Mouse (Mus musculus) kidney, embryonic 15.5 days (tissue): Measurements from ENCODE around the gene Ppil6. TPM values are rescaled to one million over a fixed set of nuclear protein-coding genes. Genes with fewer than 3 reads are reported as not detected.
"Not testable (repeated sequence)": the region's sequence is repeated elsewhere in the genome, so short reads cannot be mapped to it uniquely, and the experiment has no call there.

ENCODE experiments used
- ATAC-seq: fragments of 200-750 bp; cut with Nextera tagmentation; replicated peaks from 2 replicates; pipeline ENCODE4 v1.8.0; 2017; ENCODE audit warnings: moderate TSS enrichment; ENCODE audit not compliant: low FRiP score
- H3K27ac ChIP-seq: fragments of 300-500 bp; sonication (generic); 2 replicates; pipeline ENCODE4 v1.5.1; 2015; ENCODE audit warnings: mild to moderate bottlenecking, inconsistent platforms
- H3K27me3 ChIP-seq: fragments of 300-500 bp; sonication (generic); 2 replicates; pipeline ENCODE4 v1.6.1; 2015; ENCODE audit warnings: inconsistent platforms
- H3K36me3 ChIP-seq: fragments of 300-500 bp; sonication (generic); 2 replicates; pipeline ENCODE4 v1.6.1; 2015; ENCODE audit warnings: inconsistent platforms
- H3K4me1 ChIP-seq: fragments of 300-500 bp; sonication (generic); 2 replicates; pipeline ENCODE4 v1.6.1; 2015; ENCODE audit warnings: inconsistent platforms
- H3K4me2 ChIP-seq: fragments of 300-500 bp; sonication (generic); 2 replicates; pipeline ENCODE4 v1.6.1; 2015; ENCODE audit warnings: moderate library complexity, mild to moderate bottlenecking, inconsistent platforms
- H3K4me3 ChIP-seq: fragments of 300-500 bp; sonication (generic); replicated peaks from 2 replicates; pipeline ENCODE4 v1.5.1; 2015; ENCODE audit warnings: mild to moderate bottlenecking, inconsistent platforms
- H3K9ac ChIP-seq: fragments of 300-500 bp; sonication (generic); 2 replicates; pipeline ENCODE4 v1.6.1; 2015; ENCODE audit warnings: mild to moderate bottlenecking, inconsistent platforms
- H3K9me3 ChIP-seq: fragments of 300-500 bp; sonication (generic); replicated peaks from 2 replicates; pipeline ENCODE4 v1.6.1; 2016; ENCODE audit warnings: inconsistent platforms
- WGBS: fragments of 180-500 bp; shearing (Covaris S2); methylation state at CpG from one replicate; pipeline ENCODE4 v1.1.7; 2015; ENCODE audit warnings: mixed read lengths; 5-methylcytosine and 5-hydroxymethylcytosine counted together
- polyA plus RNA-seq: library from polyadenylated mRNA; unstranded; fragments of >200 nt; fragmentation: Nextera tagmentation; extraction: Ambion mirVana; gene quantifications from 2 replicates; pipeline ENCODE4 v1.2.1, GENCODE M21; 2015

Ppil6 gene
- polyA plus RNA-seq, 1 experiment from 2014 or later = 2.4 TPM

DNA sequence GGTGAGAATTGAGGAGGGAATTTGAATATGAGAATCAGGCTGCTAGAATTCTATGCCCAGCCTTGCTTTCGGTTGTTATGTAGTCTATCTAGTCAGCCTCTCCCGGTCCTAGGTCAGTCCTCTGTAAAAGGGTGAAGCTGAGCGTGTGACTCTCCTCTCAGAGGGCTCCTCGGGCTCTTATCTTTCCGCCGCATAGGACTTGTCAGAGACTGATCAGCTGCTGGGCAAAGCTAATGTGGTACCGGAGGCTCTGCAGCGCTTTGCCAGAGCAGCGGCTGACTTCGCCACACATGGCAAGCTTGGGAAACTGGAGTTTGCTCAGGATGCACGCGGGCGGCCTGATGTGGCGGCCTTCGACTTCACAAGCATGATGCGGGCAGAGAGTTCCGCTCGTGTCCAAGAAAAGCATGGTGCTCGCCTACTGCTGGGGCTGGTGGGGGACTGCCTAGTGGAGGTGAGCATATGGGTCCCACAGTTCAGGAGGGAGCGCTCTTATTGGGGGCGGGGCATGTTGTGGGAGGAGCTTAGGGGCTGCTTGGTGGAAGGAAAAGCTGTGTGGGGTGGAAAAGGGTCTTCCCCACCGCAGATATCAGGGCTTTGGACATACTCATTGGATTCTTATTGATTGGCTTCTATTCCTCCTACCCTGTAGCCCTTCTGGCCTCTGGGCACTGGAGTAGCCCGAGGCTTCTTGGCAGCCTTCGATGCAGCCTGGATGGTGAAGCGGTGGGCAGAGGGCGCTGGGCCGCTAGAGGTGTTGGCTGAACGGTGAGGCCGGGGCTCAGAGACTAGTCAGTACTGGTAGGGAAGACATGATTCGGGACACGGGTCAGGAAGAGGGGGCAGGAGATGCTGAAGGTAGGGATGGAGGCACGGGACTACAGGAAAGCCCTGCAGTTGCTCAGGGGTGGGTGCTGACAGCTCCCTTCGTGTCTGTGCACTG lies 9.0 kb upstream of the Ppil6 start:
- Histone ChIP-seq H3K27ac (no peak overlapping the region), H3K4me2 (no peak overlapping the region), H3K9ac (no peak overlapping the region), H3K4me3 (no peak overlapping the region), H3K36me3 (peaks cover 68% of the 10 kb centered on the region), H3K4me1 (peaks cover 24% of the 10 kb centered on the region), H3K9me3 (no peaks in the 10 kb centered on the region), H3K27me3 (no peaks in the 10 kb centered on the region)
- 76% methylated on average over 33 of the region's 33 CpGs for WGBS
- ATAC-seq = no peak

DNA sequence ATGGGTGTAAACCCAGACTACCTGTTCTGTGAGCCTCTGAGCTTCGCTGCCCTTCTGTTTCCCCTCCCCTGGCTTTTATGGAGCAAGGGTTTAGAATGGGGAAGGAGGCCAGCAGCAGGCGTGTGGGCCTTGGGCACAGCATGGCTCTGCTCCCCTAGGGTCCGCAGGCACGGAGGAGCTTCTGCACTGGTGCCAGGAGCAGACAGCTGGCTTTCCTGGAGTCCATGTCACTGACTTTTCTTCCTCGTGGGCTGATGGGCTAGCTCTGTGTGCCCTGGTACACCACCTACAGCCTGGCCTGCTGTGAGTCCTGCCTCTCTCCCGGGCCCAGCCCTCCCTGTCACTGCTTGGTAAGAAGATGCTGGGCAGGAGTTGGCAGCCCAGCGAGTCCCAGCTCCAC lies 7.8 kb upstream of the Ppil6 start:
- ATAC-seq = no peak
- Histone ChIP-seq H3K36me3 (peaks cover 80% of the 10 kb centered on the region), H3K27me3 (no peaks in the 10 kb centered on the region), H3K27ac (no peak overlapping the region), H3K4me3 (no peak overlapping the region), H3K4me2 (no peak overlapping the region), H3K9me3 (no peaks in the 10 kb centered on the region), H3K9ac (no peak overlapping the region), H3K4me1 (peaks cover 12% of the 10 kb centered on the region)
- WGBS = 88% methylated on average over 7 of the region's 7 CpGs

DNA sequence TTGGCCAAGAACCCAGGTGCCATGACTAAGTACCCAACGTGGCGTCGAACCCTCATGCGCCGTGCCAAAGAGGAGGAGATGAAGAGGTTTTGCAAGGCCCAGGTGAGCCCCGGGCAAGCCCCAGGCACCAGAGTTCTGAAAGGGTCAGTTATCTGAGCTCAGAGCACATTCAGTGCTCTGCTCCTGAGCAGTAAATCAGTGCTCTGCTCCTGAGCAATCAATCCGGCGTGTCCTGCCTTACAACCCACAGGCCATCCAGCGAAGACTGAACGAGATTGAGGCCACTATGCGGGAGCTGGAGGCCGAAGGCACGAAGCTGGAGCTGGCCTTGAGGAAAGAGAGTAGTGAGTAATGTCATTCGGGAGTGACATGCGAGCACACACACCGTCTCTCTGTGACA lies 4.5 kb upstream of the Ppil6 start:
- Histone ChIP-seq H3K9ac (no peak overlapping the region), H3K36me3 (peaks cover 74% of the 10 kb centered on the region), H3K4me2 (no peak overlapping the region), H3K4me1 (peaks cover 30% of the 10 kb centered on the region), H3K4me3 (no peak overlapping the region), H3K27ac (no peak overlapping the region), H3K27me3 (0 out of 2 replicates have a peak, but pooled peaks cover 3% of the 10 kb centered on the region), H3K9me3 (no peaks in the 10 kb centered on the region)
- WGBS = 84% methylated on average over 16 of the region's 16 CpGs
- no peak for ATAC-seq

DNA sequence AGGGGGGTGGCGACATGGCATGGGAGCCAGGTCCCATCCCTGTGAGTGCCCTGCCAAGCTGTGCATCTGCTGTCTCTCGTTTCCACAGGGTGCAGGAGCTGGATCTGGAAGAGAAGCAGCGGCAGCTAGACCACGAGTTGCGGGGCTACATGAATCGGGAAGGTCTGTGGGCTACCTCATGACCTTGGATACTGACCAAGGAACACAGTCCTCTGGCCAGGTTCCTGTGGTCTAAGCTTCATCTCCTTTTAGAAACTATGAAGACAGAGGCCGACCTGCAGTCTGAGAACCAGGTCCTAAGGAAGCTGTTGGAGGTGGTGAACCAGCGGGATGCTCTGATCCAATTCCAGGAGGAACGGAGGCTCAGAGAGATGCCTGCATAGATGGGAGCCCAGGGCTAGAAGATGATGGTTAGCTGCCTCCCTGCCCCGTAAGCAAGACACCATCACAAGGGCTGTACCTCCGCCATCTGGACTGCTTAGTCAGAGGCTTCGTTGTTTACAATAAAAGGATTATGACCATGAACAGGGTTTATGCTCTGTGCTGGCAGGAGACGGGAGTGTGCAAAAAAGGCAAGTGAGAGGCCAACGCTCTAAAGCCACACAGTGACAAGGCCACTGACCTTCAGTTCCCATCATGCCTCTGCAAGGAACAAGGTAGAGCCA lies 3.6 kb upstream of the Ppil6 start:
- Histone ChIP-seq H3K36me3 (peaks cover 65% of the 10 kb centered on the region), H3K27ac (no peak overlapping the region), H3K9ac (no peak overlapping the region), H3K4me1 (peaks cover 25% of the 10 kb centered on the region), H3K27me3 (0 out of 2 replicates have a peak, but pooled peaks cover 3% of the 10 kb centered on the region), H3K4me3 (no peak overlapping the region), H3K9me3 (no peaks in the 10 kb centered on the region), H3K4me2 (no peak overlapping the region)
- no peak for ATAC-seq
- 82% methylated on average over 14 of the region's 14 CpGs for WGBS

DNA sequence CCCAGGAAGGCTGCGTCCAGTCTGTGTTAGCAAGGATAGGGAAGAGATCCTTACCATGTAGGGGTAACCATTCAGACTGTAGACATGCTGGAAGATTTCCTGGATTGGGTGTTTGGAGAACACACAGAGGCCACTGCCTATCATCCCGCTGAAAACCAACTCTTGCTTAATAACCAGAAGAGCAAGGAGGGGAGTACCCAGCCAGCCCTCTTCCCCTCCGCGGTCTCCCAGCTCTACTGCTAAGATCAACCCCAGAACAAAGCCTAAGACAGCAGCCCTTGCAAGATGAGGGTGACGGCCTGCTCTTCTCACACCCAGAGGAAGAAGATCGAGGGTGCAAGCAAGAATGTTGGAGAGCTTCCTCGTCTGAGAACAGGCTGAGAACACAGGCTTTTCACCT lies 1.4 kb upstream of the Ppil6 start:
- Histone ChIP-seq H3K27ac (no peak overlapping the region), H3K4me2 (peak overlapping the region; percentile 99), H3K9me3 (no peaks in the 10 kb centered on the region), H3K4me1 (peaks cover 25% of the 10 kb centered on the region), H3K9ac (peak overlapping the region; percentile 71), H3K4me3 (peak overlapping the region; percentile 65), H3K27me3 (0 out of 2 replicates have a peak, but pooled peaks cover 3% of the 10 kb centered on the region), H3K36me3 (peaks cover 44% of the 10 kb centered on the region)
- 38% methylated on average over 7 of the region's 7 CpGs for WGBS
- no peak for ATAC-seq

DNA sequence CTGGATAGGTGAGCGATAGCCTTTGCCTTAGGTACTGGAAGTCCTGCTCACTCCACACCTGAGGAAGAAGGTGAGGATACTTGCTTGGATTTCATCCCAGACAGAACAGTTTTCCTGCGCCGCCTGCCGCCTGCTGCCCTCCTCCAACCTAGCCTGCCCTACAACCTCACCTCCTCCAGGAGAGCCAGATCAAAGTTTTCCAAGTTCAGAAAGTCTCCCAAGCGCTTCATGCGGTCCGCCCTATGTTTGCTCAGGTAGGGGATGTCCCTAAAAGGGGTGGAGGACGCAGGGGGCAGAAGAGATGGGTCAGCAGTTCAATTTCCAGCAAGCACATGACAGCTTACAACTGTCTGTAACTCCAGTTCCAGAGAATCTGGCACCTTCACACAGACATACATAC lies 945 bp upstream of the Ppil6 start:
- whole genome bisulfite sequencing = 20% methylated on average over 8 of the region's 8 CpGs
- Histone ChIP-seq H3K4me2 (peak overlapping the region; percentile 99), H3K36me3 (peaks cover 39% of the 10 kb centered on the region), H3K27ac (peak overlapping the region; percentile 90), H3K9ac (peak overlapping the region; percentile 71), H3K4me1 (peaks cover 25% of the 10 kb centered on the region), H3K4me3 (peak overlapping the region; percentile 65), H3K27me3 (0 out of 2 replicates have a peak, but pooled peaks cover 3% of the 10 kb centered on the region), H3K9me3 (no peaks in the 10 kb centered on the region)
- ATAC-seq = peak; percentile 26; the same call in 1 of the 2 replicates

DNA sequence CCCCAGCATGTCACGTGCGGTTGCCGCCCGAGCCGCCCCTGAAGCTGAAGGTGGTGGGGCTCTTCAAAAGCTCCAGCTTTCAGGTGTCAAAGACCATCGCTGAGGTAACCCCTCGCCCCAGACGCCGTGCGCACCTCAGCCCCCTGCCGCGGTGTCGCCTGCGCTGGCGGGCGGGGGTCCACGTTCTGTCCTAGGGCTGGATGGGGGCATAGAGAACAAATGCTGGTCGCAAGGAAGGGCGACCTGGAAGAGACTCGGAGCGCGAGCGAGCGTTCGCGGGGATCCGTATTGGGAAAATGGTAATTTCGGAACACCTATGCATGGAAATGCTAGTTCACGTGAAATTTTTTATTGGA lies 257 bp downstream of the Ppil6 start:
- peak; percentile 47; the same call in 1 of the 2 replicates for ATAC-seq
- Histone ChIP-seq H3K27ac (no peak overlapping the region), H3K27me3 (0 out of 2 replicates have a peak, but pooled peaks cover 3% of the 10 kb centered on the region), H3K9ac (peak overlapping the region; percentile 71), H3K36me3 (peaks cover 27% of the 10 kb centered on the region), H3K9me3 (no peaks in the 10 kb centered on the region), H3K4me2 (peak overlapping the region; percentile 99), H3K4me3 (peak overlapping the region; percentile 65), H3K4me1 (peaks cover 25% of the 10 kb centered on the region)
- under 1% methylated on average over 29 of the region's 29 CpGs for WGBS

DNA sequence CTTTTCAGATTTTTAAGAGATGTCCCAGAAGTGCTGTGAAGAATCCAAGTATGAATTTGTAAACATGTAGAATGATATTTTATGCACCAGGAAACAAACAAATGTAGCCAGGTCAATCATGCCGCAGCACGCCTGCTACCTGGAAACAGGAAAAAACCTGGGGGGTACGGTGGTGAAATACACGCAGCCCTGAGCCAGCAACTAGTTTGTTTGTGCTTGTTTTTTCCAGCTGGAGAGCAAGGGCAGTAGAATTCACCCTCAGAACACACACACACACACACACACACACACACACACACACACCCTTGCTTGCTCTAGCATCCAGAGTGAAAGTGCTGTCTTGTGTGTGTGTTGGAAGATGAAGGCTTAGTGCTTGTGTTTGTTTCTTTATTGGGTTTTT lies 872 bp downstream of the Ppil6 start:
- no peak for ATAC-seq
- Histone ChIP-seq H3K4me1 (peaks cover 25% of the 10 kb centered on the region), H3K9me3 (no peaks in the 10 kb centered on the region), H3K4me2 (peak overlapping the region; percentile 99), H3K27ac (no peak overlapping the region), H3K36me3 (peaks cover 21% of the 10 kb centered on the region), H3K4me3 (peak overlapping the region; percentile 65), H3K9ac (no peak overlapping the region), H3K27me3 (0 out of 2 replicates have a peak, but pooled peaks cover 3% of the 10 kb centered on the region)
- WGBS = 44% methylated on average over 4 of the region's 4 CpGs

DNA sequence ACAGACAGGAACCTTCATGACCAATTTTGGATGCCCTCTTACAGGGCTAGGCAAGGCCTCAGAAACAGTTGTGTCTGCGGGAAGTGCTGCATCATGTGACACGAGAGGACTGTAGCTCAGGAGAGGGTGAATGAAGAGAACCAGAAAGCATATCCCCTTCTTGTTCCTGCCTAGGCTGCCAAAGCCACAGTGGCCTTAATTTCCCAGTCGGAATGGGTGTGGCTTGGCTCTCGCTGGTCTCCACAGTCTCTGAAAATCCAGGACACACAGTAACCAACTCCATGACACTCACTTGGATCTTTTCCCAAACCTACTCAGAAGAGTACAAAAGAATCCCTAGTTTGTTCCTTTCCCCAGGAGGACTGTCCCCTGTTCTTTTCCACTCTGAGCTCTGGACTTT lies 10.7 kb downstream of the Ppil6 start:
- H3K9me3 ChIP-seq = no peaks in the 10 kb centered on the region
- no peak overlapping the region for H3K4me2 ChIP-seq
- H3K36me3 ChIP-seq = no peaks in the 10 kb centered on the region
- no peaks in the 10 kb centered on the region for H3K4me1 ChIP-seq
- 72% methylated on average over 4 of the region's 4 CpGs for WGBS
- no peaks in the 10 kb centered on the region for H3K27me3 ChIP-seq
- no peak overlapping the region for H3K4me3 ChIP-seq
- no peak overlapping the region for H3K9ac ChIP-seq
- ATAC-seq = no peak
- no peak overlapping the region for H3K27ac ChIP-seq

DNA sequence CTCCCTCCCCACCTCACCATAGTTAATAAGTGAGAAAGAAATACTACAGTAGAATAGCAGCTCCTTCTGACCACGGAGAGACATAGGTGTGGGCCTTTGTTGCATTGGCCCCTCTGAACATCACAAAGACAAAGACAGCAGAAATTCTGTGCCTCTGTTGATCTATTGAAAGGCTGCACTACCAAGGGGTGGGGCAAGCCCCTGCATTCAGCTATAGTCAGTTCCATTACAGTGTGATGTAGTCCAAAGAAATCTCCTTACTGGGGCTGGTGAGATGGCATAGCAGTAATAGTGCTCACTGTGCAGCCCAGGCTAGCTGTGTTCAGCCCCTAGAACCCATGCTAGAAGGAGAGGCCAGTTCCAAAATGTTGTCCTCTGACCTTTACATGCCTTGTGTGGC lies 14.8 kb downstream of the Ppil6 start:
- WGBS = 75% methylated on average over 1 of the region's 1 CpGs
- H3K27me3 ChIP-seq = 0 out of 2 replicates have a peak, but pooled peaks cover 3% of the 10 kb centered on the region
- H3K4me1 ChIP-seq = no peaks in the 10 kb centered on the region
- no peak for ATAC-seq
- no peak overlapping the region for H3K27ac ChIP-seq
- no peaks in the 10 kb centered on the region for H3K36me3 ChIP-seq
- no peak overlapping the region for H3K9ac ChIP-seq
- H3K9me3 ChIP-seq = no peaks in the 10 kb centered on the region
- H3K4me3 ChIP-seq = no peak overlapping the region
- H3K4me2 ChIP-seq = no peak overlapping the region

DNA sequence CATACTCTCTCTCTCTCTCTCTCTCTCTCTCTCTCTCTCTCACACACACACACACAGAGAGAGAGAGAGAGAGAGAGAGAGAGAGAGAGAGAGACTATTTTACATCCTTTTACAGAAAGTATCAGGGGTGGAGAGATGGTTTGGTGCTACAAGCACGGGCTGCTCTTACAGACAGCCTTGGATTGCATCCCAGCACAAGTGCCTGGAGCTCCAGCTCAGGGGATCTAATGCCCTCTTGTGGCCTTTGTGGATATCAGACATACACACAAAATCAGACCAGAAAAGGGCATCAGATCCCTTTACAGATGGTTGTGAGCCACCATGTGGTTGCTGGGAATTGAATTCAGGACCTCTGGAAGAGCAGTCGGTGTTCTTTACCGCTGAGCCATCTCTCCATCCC lies 15.2 kb downstream of the Ppil6 start:
- H3K4me3 ChIP-seq, H3K9me3 ChIP-seq, H3K27me3 ChIP-seq, H3K36me3 ChIP-seq, H3K27ac ChIP-seq, H3K4me1 ChIP-seq, H3K9ac ChIP-seq, H3K4me2 ChIP-seq: not testable (repeated sequence)
- WGBS = 3% methylated on average over 3 of the region's 3 CpGs
- peak; percentile 54; the same call in 1 of the 2 replicates for ATAC-seq

DNA sequence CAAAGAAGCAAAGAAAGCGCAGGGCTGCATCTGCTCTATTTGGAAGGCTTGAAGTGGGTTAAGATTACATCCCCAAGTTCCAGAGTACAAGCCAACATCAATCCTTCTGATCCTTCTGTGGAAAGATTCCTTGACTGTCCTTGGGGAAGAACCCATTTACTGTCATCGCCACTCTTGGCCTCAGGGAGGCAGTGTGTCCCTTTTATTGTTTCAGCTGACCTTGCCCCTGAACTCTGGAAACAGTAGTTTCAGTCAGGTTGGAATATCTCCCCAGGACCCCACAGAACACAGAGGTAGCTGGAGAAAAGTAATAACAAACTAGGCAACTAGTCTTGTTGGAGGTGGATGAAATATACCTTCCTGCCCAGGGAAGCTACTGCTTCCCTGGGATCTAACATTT lies 18.9 kb downstream of the Ppil6 start:
- H3K4me2 ChIP-seq = no peak overlapping the region
- no peak overlapping the region for H3K9ac ChIP-seq
- H3K27ac ChIP-seq = no peak overlapping the region
- no peak overlapping the region for H3K4me3 ChIP-seq
- ATAC-seq = no peak
- no peaks in the 10 kb centered on the region for H3K9me3 ChIP-seq
- H3K27me3 ChIP-seq = 0 out of 2 replicates have a peak, but pooled peaks cover 3% of the 10 kb centered on the region
- 46% methylated on average over 2 of the region's 2 CpGs for WGBS
- no peaks in the 10 kb centered on the region for H3K4me1 ChIP-seq
- H3K36me3 ChIP-seq = no peaks in the 10 kb centered on the region
